Mouse (Mus musculus) C2C12 (cell line): Measurements from ENCODE around the gene Dnajb1. TPM values are rescaled to one million over a fixed set of nuclear protein-coding genes. Genes with fewer than 3 reads are reported as not detected.

Experiments used
- H3K27me3 ChIP-seq: one replicate; pipeline ENCODE4 v1.6.1; 2011; ENCODE audit not compliant: control insufficient read depth, insufficient read depth, insufficient read length
- H3K36me3 ChIP-seq: one replicate; pipeline ENCODE4 v1.6.1; 2011; ENCODE audit not compliant: control insufficient read depth, insufficient read depth
- H3K4me3 ChIP-seq: one replicate; pipeline ENCODE4 v1.5.1; 2011; ENCODE audit warnings: mild to moderate bottlenecking, control low read depth; ENCODE audit not compliant: poor library complexity, insufficient read depth, severe bottlenecking
- H3K79me2 ChIP-seq: one replicate; pipeline ENCODE4 v1.6.1; 2011; ENCODE audit not compliant: control insufficient read depth, insufficient read depth
- H3K79me3 ChIP-seq: one replicate; pipeline ENCODE4 v1.6.1; 2011; ENCODE audit warnings: low read depth, control low read depth
- H3ac ChIP-seq: one replicate; pipeline ENCODE3; 2011; ENCODE audit warnings: low read depth; ENCODE audit not compliant: control insufficient read depth, insufficient read length
- CEBPB ChIP-seq: IDR thresholded peaks from one replicate; pipeline ENCODE4 v1.6.1; 2011; ENCODE audit warnings: low read depth, mild to moderate bottlenecking, control low read depth, moderate library complexity
- CTCF ChIP-seq: IDR thresholded peaks from one replicate; pipeline ENCODE4 v1.5.1; 2011; ENCODE audit not compliant: control insufficient read depth, insufficient read depth, insufficient read length
- FOSL1 ChIP-seq: IDR thresholded peaks from one replicate; pipeline ENCODE4 v1.8.0; 2011; ENCODE audit warnings: mild to moderate bottlenecking, low read length; ENCODE audit not compliant: poor library complexity, insufficient read depth, severe bottlenecking
- MAX ChIP-seq: IDR thresholded peaks from one replicate; pipeline ENCODE4 v1.6.1; 2011; ENCODE audit warnings: mild to moderate bottlenecking, control low read depth
- MYOD1 ChIP-seq: IDR thresholded peaks from one replicate; pipeline ENCODE4 v1.6.1; 2011; ENCODE audit warnings: low read depth; ENCODE audit not compliant: control insufficient read depth, insufficient read length
- MYOG ChIP-seq: IDR thresholded peaks from one replicate; pipeline ENCODE4 v1.6.1; 2011; ENCODE audit not compliant: control insufficient read depth, insufficient read length; ENCODE audit errors: extremely low read depth
- USF1 ChIP-seq: IDR thresholded peaks from one replicate; pipeline ENCODE4 v1.6.1; 2011; ENCODE audit warnings: low read depth, mild to moderate bottlenecking, control low read depth, moderate library complexity
- polyA plus RNA-seq: library from polyadenylated mRNA; unstranded; fragments of >200 nt; fragmentation: generic; extraction: Trizol; gene quantifications from one replicate; pipeline ENCODE4 v1.2.1, GENCODE M21; 2012; ENCODE audit warnings: missing spikeins

Gene Dnajb1
- polyA plus RNA-seq, 1 experiment, result 41.0 TPM

- peaks cover 11% of the 10 kb centered on the region for H3K79me3 ChIP-seq
- TF ChIP-seq USF1, result no peak
- no peak for TF ChIP-seq FOSL1
- no peak for TF ChIP-seq CTCF
- TF ChIP-seq MYOD1, result no peak
- TF ChIP-seq MAX, result no peak
- no peak for TF ChIP-seq MYOG
- TF ChIP-seq CEBPB, result no peak
- H3ac ChIP-seq, result no peak overlapping the region
- H3K79me2 ChIP-seq, result peaks cover 50% of the 10 kb centered on the region
- no peak overlapping the region for H3K4me3 ChIP-seq
- H3K36me3 ChIP-seq, result peaks cover 1% of the 10 kb centered on the region
- no peaks in the 10 kb centered on the region for H3K27me3 ChIP-seq
Measured at GRCm38 (mm10) chr8:83576516-83576895, 31.5 kb upstream of the Dnajb1 start.

GRCm38 (mm10) chr8:83576921-83577320 is 31.1 kb upstream of the Dnajb1 start:
- Histone ChIP-seq H3K27me3 (no peaks in the 10 kb centered on the region), H3K36me3 (no peaks in the 10 kb centered on the region), H3K4me3 (no peak overlapping the region), H3K79me3 (peaks cover 12% of the 10 kb centered on the region), H3K79me2 (peaks cover 53% of the 10 kb centered on the region), H3ac (no peak overlapping the region)
- TF ChIP-seq MAX (no peak), FOSL1 (no peak), MYOD1 (no peak), CTCF (no peak), CEBPB (no peak), USF1 (no peak)

- Histone ChIP-seq H3K4me3 (no peak overlapping the region), H3ac (no peak overlapping the region), H3K27me3 (no peaks in the 10 kb centered on the region), H3K79me2 (peaks cover 57% of the 10 kb centered on the region), H3K79me3 (peaks cover 12% of the 10 kb centered on the region), H3K36me3 (no peaks in the 10 kb centered on the region)
- TF ChIP-seq MAX (no peak), MYOD1 (no peak), MYOG (no peak), USF1 (no peak), FOSL1 (no peak)
Measured at GRCm38 (mm10) chr8:83577384-83577791, 30.6 kb upstream of the Dnajb1 start.

- Histone ChIP-seq H3ac (no peak overlapping the region), H3K36me3 (no peaks in the 10 kb centered on the region)
Measured at GRCm38 (mm10) chr8:83578131-83579055, 29.6 kb upstream of the Dnajb1 start.

GRCm38 (mm10) chr8:83579676-83580075 is 28.3 kb upstream of the Dnajb1 start:
- peaks cover 75% of the 10 kb centered on the region for H3K79me2 ChIP-seq
- H3K36me3 ChIP-seq, result peaks cover 5% of the 10 kb centered on the region
- H3K4me3 ChIP-seq, result no peak overlapping the region
- H3K27me3 ChIP-seq, result no peaks in the 10 kb centered on the region
- H3ac ChIP-seq, result no peak overlapping the region
- peaks cover 14% of the 10 kb centered on the region for H3K79me3 ChIP-seq
- TF ChIP-seq MYOG (no peak), CEBPB (no peak), CTCF (no peak), USF1 (no peak), FOSL1 (no peak), MYOD1 (no peak), MAX (no peak)

More at GRCm38 (mm10) chr8:83578131-83579055, 29.6 kb upstream of the Dnajb1 start:
- Histone ChIP-seq H3K79me3 (peaks cover 12% of the 10 kb centered on the region), H3K79me2 (peaks cover 67% of the 10 kb centered on the region), H3K27me3 (no peaks in the 10 kb centered on the region), H3K4me3 (no peak overlapping the region)
- no peak for TF ChIP-seq MAX
- TF ChIP-seq USF1, result no peak
- no peak for TF ChIP-seq MYOD1
- no peak for TF ChIP-seq MYOG
- no peak for TF ChIP-seq FOSL1
- TF ChIP-seq CEBPB, result no peak
- no peak for TF ChIP-seq CTCF
